Mouse (Mus musculus) embryonic fibroblast, embryonic 13.5 days (primary cell): Measurements from ENCODE around the gene Tiam1. TPM values are rescaled to one million over a fixed set of nuclear protein-coding genes. Genes with fewer than 3 reads are reported as not detected.

Source experiments
- H3K27ac ChIP-seq: 2 replicates; pipeline ENCODE4 v1.5.1; 2012; ENCODE audit warnings: low read length, control low read depth, inconsistent platforms; ENCODE audit not compliant: insufficient read depth
- H3K4me1 ChIP-seq: 2 replicates; pipeline ENCODE4 v1.6.1; 2011; ENCODE audit warnings: low read length; ENCODE audit not compliant: control insufficient read depth, insufficient read depth
- H3K4me3 ChIP-seq: 2 replicates; pipeline ENCODE4 v1.5.1; 2011; ENCODE audit warnings: mild to moderate bottlenecking, control low read depth, low read length; ENCODE audit not compliant: insufficient read depth
- CTCF ChIP-seq: IDR thresholded peaks from 2 replicates; pipeline ENCODE4 v1.5.1; 2011; ENCODE audit warnings: mild to moderate bottlenecking, control low read depth, low read length, moderate library complexity, borderline replicate concordance; ENCODE audit not compliant: insufficient read depth
- POLR2A ChIP-seq: IDR thresholded peaks from 2 replicates; pipeline ENCODE4 v1.6.1; 2011; ENCODE audit warnings: low read depth, mild to moderate bottlenecking, control low read depth, low read length, moderate library complexity
- polyA plus RNA-seq: library from polyadenylated mRNA; stranded (reverse); fragments of >200 nt; gene quantifications from 2 replicates; pipeline ENCODE4 v1.2.4, GENCODE M21; 2011; ENCODE audit warnings: low read depth; ENCODE audit not compliant: missing spikeins, insufficient read length

The Tiam1 gene
- polyA plus RNA-seq, 1 experiment, result 17.8 TPM

DNA sequence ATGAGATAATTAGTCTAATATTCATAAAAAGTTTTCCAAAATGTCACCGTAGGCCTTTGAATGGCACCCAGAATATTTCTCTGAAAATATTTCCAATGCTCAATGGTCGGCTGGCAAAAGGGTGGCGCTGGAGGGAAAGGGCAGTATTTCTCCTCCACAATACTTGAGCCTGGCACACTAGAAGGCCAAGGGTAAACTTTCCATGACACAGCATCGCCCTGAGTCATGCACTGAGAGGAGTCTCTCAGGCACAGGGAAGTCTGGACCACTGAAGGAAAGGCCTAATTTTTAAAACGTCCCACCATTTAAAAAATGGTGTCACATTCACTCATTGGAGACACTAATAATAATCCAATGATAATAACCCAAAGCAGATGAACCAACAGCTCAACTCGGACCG lies 9.2 kb downstream of the Tiam1 start:
- Histone ChIP-seq H3K4me1 (no peaks in the 10 kb centered on the region), H3K4me3 (no peak overlapping the region), H3K27ac (no peak overlapping the region)
- no peak for TF ChIP-seq CTCF
- TF ChIP-seq POLR2A, result no peak

DNA sequence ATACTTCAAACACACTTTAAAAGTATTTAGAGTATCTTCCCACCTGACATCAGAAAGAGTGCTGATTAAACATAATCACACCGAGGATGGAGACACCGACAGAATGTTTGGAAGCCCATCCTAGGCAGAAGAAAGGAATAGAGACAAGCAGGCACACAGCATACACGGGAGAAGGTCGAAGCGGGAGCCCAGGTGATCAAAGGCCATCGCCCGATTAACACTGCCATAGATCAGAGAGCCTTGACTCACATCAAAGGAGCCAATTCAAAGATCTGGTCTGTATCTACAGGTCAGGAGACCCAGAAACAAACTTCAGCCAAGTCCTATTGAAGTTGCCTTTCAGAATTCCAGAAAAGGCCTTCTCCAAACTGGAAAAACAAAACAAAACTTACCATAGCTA lies 10.8 kb downstream of the Tiam1 start:
- Histone ChIP-seq H3K4me3 (no peak overlapping the region), H3K4me1 (no peaks in the 10 kb centered on the region), H3K27ac (no peak overlapping the region)
- TF ChIP-seq POLR2A (no peak), CTCF (no peak)

DNA sequence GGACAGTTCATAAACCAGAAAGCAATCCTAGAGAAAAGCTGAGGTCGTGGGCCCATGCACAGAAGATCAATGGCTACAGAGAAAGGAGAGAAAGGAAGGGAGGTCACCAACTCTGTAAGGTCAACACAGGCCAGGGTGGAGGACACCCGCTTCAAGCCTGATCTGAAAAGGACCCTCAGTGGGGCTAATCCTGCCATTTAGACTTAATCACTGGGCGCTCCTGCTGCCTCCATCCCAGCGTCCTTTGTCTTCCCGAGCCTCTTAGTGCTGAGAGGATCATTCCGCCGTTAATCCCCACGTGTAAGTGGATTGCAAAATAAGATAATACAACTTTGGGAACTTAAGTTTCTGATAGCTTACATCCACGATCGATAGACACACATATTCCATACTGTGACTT lies 11.2 kb downstream of the Tiam1 start:
- TF ChIP-seq POLR2A, result no peak
- TF ChIP-seq CTCF, result no peak
- no peak overlapping the region for H3K4me3 ChIP-seq
- no peak overlapping the region for H3K27ac ChIP-seq
- no peaks in the 10 kb centered on the region for H3K4me1 ChIP-seq

DNA sequence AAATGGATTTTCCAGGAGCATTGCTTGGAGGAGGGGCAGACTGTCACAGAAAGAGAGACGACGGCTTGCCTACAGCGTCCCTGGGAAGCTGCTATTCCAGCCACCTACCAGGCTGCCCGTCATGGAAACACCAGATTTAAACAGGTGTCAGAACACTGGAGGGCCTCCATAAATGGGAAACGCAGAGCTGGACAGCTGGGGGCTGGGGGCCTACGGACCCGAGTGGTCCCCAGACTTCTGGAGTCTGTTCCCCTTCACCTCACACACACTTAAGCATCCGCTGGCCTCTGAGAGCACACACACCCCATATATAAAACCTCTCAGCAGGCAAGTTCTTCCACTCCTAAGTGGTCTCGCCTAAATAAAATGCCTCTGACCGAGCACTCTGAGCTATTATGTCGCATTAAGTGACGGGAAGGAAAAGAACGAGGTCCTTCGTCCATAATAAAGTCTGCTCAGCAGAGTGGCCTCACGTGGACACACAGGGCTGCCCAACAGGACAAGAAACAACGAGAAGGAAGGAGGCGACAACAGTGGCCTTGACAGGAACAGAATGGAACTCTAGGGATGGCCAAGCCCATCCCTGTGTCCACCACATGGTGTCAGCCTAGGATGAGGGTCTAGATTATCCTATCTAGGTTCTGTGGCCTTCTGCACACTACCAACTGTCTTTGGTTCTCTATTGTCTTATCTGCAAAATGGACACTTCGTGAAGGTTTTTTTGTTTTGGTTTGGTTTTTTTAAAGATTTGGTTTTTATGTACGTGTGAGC lies 14.6 kb downstream of the Tiam1 start:
- Histone ChIP-seq H3K27ac (no peak overlapping the region), H3K4me3 (no peak overlapping the region), H3K4me1 (no peaks in the 10 kb centered on the region)
- TF ChIP-seq CTCF, result no peak
- no peak for TF ChIP-seq POLR2A

GRCm38 (mm10) chr16:90128361-90128760 lies 15.2 kb downstream of the Tiam1 start:
- Histone ChIP-seq H3K4me3 (no peak overlapping the region), H3K27ac (no peak overlapping the region), H3K4me1 (no peaks in the 10 kb centered on the region)
- TF ChIP-seq POLR2A (no peak), CTCF (no peak)

- Histone ChIP-seq H3K4me1 (no peaks in the 10 kb centered on the region), H3K4me3 (no peak overlapping the region), H3K27ac (no peak overlapping the region)
- no peak for TF ChIP-seq POLR2A
- no peak for TF ChIP-seq CTCF
Observed at GRCm38 (mm10) chr16:90125318-90126314, 18.0 kb downstream of the Tiam1 start.

DNA sequence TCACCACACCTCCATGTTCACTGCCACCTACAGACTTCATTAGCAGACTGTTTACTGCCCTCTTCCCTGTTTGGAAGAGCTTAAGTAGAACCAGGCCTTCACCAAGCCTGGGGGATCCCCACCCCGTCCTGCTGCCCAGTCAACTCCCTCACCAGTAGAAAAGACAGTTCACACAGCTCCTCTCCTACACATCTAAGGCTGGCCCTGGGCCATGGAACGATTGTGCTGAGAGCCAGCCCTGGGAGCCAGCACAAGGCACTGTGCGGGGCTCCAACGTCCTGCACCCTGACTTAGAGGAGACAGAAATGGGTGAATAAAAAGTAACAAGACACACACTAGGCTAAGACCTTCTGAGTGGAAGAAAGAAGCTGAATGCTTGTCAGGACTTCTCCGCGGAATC lies 20.5 kb downstream of the Tiam1 start:
- Histone ChIP-seq H3K4me3 (no peak overlapping the region), H3K27ac (no peak overlapping the region), H3K4me1 (no peaks in the 10 kb centered on the region)
- TF ChIP-seq CTCF, result no peak
- TF ChIP-seq POLR2A, result no peak

DNA sequence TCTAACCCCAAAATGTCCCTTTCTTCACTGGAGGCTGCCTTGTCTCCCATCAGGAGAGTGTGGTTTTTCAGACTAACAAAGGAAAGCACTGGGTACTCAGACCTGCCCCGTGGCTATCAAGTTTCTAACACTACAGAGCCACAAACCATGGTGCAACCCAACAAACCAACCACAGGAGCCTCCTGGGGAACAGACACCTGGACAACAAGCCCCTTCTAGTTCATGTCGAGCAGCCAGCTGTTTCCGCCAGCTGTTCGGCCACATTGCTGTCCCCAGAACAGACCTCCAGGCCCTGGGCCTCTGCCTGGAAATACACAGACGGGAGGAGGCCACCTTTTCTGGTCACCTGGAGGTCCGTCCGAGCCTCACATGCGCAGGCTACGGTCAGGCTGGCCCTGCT lies 21.1 kb downstream of the Tiam1 start:
- no peak for TF ChIP-seq POLR2A
- TF ChIP-seq CTCF, result no peak
- no peak overlapping the region for H3K4me3 ChIP-seq
- no peaks in the 10 kb centered on the region for H3K4me1 ChIP-seq
- H3K27ac ChIP-seq, result no peak overlapping the region

- Histone ChIP-seq H3K4me1 (no peaks in the 10 kb centered on the region), H3K4me3 (no peak overlapping the region), H3K27ac (no peak overlapping the region)
- TF ChIP-seq POLR2A (no peak), CTCF (no peak)
Observed at GRCm38 (mm10) chr16:90121799-90122198, 21.8 kb downstream of the Tiam1 start.

- H3K4me3 ChIP-seq, result no peak overlapping the region
- no peaks in the 10 kb centered on the region for H3K4me1 ChIP-seq
- no peak overlapping the region for H3K27ac ChIP-seq
- TF ChIP-seq CTCF (no peak), POLR2A (no peak)
Observed at GRCm38 (mm10) chr16:90119969-90120368, 23.6 kb downstream of the Tiam1 start.

GRCm38 (mm10) chr16:90116637-90117182 lies 26.9 kb downstream of the Tiam1 start:
- Histone ChIP-seq H3K4me3 (no peak overlapping the region), H3K27ac (no peak overlapping the region), H3K4me1 (no peaks in the 10 kb centered on the region)
- no peak for TF ChIP-seq POLR2A
- TF ChIP-seq CTCF, result no peak
